Mouse (Mus musculus): ENCODE measurements around the gene Stat4. TPM values are rescaled to one million over a fixed set of nuclear protein-coding genes. Genes with fewer than 3 reads are reported as not detected.

Stat4 gene
- polyA plus RNA-seq, 1 experiment from 2014 or later, result 2.1 TPM

- Histone ChIP-seq H3K4me1 (ENCODE audit: control insufficient read depth, insufficient read depth, low read length) (no peaks in the 10 kb centered on the region), H3K4me3 (ENCODE audit: low read depth, low read length) (no peak overlapping the region)
- 67% methylated on average over 6 of the region's 6 CpGs for WGBS (ENCODE audit: insufficient replicate concordance)
Measured at GRCm38 (mm10) chr1:52100496-52100895, 113.5 kb downstream of the Stat4 start.

GRCm38 (mm10) chr1:52102795-52103194, 115.8 kb downstream of the Stat4 start:
- H3K9me3 ChIP-seq (replicated peaks; ENCODE audit: control insufficient read depth, low read length), result no peaks in the 10 kb centered on the region
- no peak overlapping the region for H3K4me2 ChIP-seq
- no peaks in the 10 kb centered on the region for H3K27me3 ChIP-seq (ENCODE audit: control insufficient read depth, insufficient read depth, low read length)
- no peak overlapping the region for H3K4me3 ChIP-seq (ENCODE audit: low read depth, low read length)
- WGBS (ENCODE audit: insufficient replicate concordance), result 67% methylated on average over 8 of the region's 8 CpGs
- ATAC-seq (replicated peaks; ENCODE audit: insufficient number of reproducible peaks, low FRiP score, low TSS enrichment), result no peak
- no peaks in the 10 kb centered on the region for H3K4me1 ChIP-seq (ENCODE audit: control insufficient read depth, insufficient read depth, low read length)
- no peak overlapping the region for H3K27ac ChIP-seq (ENCODE audit: low read depth, low read length)
- no peaks in the 10 kb centered on the region for H3K36me3 ChIP-seq (ENCODE audit: control insufficient read depth, insufficient read depth, low read length)
- no peak overlapping the region for H3K9ac ChIP-seq (ENCODE audit: low read depth, low read length)

More at GRCm38 (mm10) chr1:52100496-52100895, 113.5 kb downstream of the Stat4 start:
- Histone ChIP-seq H3K27ac (ENCODE audit: low read depth, low read length) (no peak overlapping the region), H3K9me3 (replicated peaks; ENCODE audit: control insufficient read depth, low read length) (no peaks in the 10 kb centered on the region), H3K36me3 (ENCODE audit: control insufficient read depth, insufficient read depth, low read length) (no peaks in the 10 kb centered on the region), H3K9ac (ENCODE audit: low read depth, low read length) (no peak overlapping the region), H3K27me3 (ENCODE audit: control insufficient read depth, insufficient read depth, low read length) (no peaks in the 10 kb centered on the region), H3K4me2 (no peak overlapping the region)
- no peak for ATAC-seq (replicated peaks; ENCODE audit: insufficient number of reproducible peaks, low FRiP score, low TSS enrichment)

- no peaks in the 10 kb centered on the region for H3K27me3 ChIP-seq (ENCODE audit: control insufficient read depth, insufficient read depth, low read length)
- no peak overlapping the region for H3K4me3 ChIP-seq (ENCODE audit: low read depth, low read length)
- no peak overlapping the region for H3K9ac ChIP-seq (ENCODE audit: low read depth, low read length)
- H3K4me2 ChIP-seq, result no peak overlapping the region
- no peak overlapping the region for H3K27ac ChIP-seq (ENCODE audit: low read depth, low read length)
- ATAC-seq (replicated peaks; ENCODE audit: insufficient number of reproducible peaks, low FRiP score, low TSS enrichment), result no peak
- no peaks in the 10 kb centered on the region for H3K4me1 ChIP-seq (ENCODE audit: control insufficient read depth, insufficient read depth, low read length)
- no peaks in the 10 kb centered on the region for H3K9me3 ChIP-seq (replicated peaks; ENCODE audit: control insufficient read depth, low read length)
- WGBS (ENCODE audit: insufficient replicate concordance), result 85% methylated on average over 11 of the region's 11 CpGs
- no peaks in the 10 kb centered on the region for H3K36me3 ChIP-seq (ENCODE audit: control insufficient read depth, insufficient read depth, low read length)
Measured at GRCm38 (mm10) chr1:52107206-52107605, 120.3 kb downstream of the Stat4 start.

- Histone ChIP-seq H3K4me2 (no peak overlapping the region), H3K4me1 (ENCODE audit: control insufficient read depth, insufficient read depth, low read length) (peaks cover 4% of the 10 kb centered on the region; the same call in 1 of the 2 replicates), H3K36me3 (ENCODE audit: control insufficient read depth, insufficient read depth, low read length) (no peaks in the 10 kb centered on the region), H3K4me3 (ENCODE audit: low read depth, low read length) (no peak overlapping the region), H3K27ac (ENCODE audit: low read depth, low read length) (no peak overlapping the region), H3K27me3 (ENCODE audit: control insufficient read depth, insufficient read depth, low read length) (no peaks in the 10 kb centered on the region), H3K9ac (ENCODE audit: low read depth, low read length) (no peak overlapping the region), H3K9me3 (replicated peaks; ENCODE audit: control insufficient read depth, low read length) (no peaks in the 10 kb centered on the region)
- ATAC-seq (replicated peaks; ENCODE audit: insufficient number of reproducible peaks, low FRiP score, low TSS enrichment), result no peak
- 45% methylated on average over 3 of the region's 3 CpGs for WGBS (ENCODE audit: insufficient replicate concordance)
Measured at GRCm38 (mm10) chr1:52111217-52111616, 124.3 kb downstream of the Stat4 start.

- H3K9ac ChIP-seq (ENCODE audit: low read depth, low read length), result no peak overlapping the region
- no peak for ATAC-seq (replicated peaks; ENCODE audit: insufficient number of reproducible peaks, low FRiP score, low TSS enrichment)
- no peaks in the 10 kb centered on the region for H3K27me3 ChIP-seq (ENCODE audit: control insufficient read depth, insufficient read depth, low read length)
- no peak overlapping the region for H3K4me2 ChIP-seq
- no peak overlapping the region for H3K27ac ChIP-seq (ENCODE audit: low read depth, low read length)
- 78% methylated on average over 1 of the region's 1 CpGs for WGBS (ENCODE audit: insufficient replicate concordance)
- H3K4me1 ChIP-seq (ENCODE audit: control insufficient read depth, insufficient read depth, low read length), result peaks cover 4% of the 10 kb centered on the region; the same call in 1 of the 2 replicates
- H3K36me3 ChIP-seq (ENCODE audit: control insufficient read depth, insufficient read depth, low read length), result no peaks in the 10 kb centered on the region
- no peaks in the 10 kb centered on the region for H3K9me3 ChIP-seq (replicated peaks; ENCODE audit: control insufficient read depth, low read length)
- H3K4me3 ChIP-seq (ENCODE audit: low read depth, low read length), result no peak overlapping the region
Measured at GRCm38 (mm10) chr1:52112301-52112700, 125.4 kb downstream of the Stat4 start.

- Histone ChIP-seq H3K4me2 (peak overlapping the region; percentile 78), H3K4me1 (ENCODE audit: control insufficient read depth, insufficient read depth, low read length) (peaks cover 4% of the 10 kb centered on the region; the same call in 1 of the 2 replicates), H3K27ac (ENCODE audit: low read depth, low read length) (peak overlapping the region; percentile 64; the same call in 1 of the 2 replicates), H3K27me3 (ENCODE audit: control insufficient read depth, insufficient read depth, low read length) (no peaks in the 10 kb centered on the region), H3K9ac (ENCODE audit: low read depth, low read length) (peak overlapping the region; percentile 80), H3K36me3 (ENCODE audit: control insufficient read depth, insufficient read depth, low read length) (no peaks in the 10 kb centered on the region), H3K9me3 (replicated peaks; ENCODE audit: control insufficient read depth, low read length) (no peaks in the 10 kb centered on the region), H3K4me3 (ENCODE audit: low read depth, low read length) (peak overlapping the region; percentile 42)
- peak; percentile 8; the same call in 1 of the 2 replicates for ATAC-seq (replicated peaks; ENCODE audit: insufficient number of reproducible peaks, low FRiP score, low TSS enrichment)
- WGBS (ENCODE audit: insufficient replicate concordance), result 23% methylated on average over 7 of the region's 7 CpGs
Measured at GRCm38 (mm10) chr1:52113067-52113665, 126.2 kb downstream of the Stat4 start.

- WGBS (ENCODE audit: insufficient replicate concordance), result under 1% methylated on average over 32 of the region's 32 CpGs
Measured at GRCm38 (mm10) chr1:52113666-52114069, 126.7 kb downstream of the Stat4 start.

GRCm38 (mm10) chr1:52116441-52116840, 129.5 kb downstream of the Stat4 start:
- peaks cover 9% of the 10 kb centered on the region; the same call in 1 of the 2 replicates for H3K4me1 ChIP-seq (ENCODE audit: control insufficient read depth, insufficient read depth, low read length)
- no peak overlapping the region for H3K27ac ChIP-seq (ENCODE audit: low read depth, low read length)
- no peak overlapping the region for H3K9ac ChIP-seq (ENCODE audit: low read depth, low read length)
- 70% methylated on average over 3 of the region's 3 CpGs for WGBS (ENCODE audit: insufficient replicate concordance)
- H3K4me2 ChIP-seq, result no peak overlapping the region
- H3K9me3 ChIP-seq (replicated peaks; ENCODE audit: control insufficient read depth, low read length), result no peaks in the 10 kb centered on the region
- H3K36me3 ChIP-seq (ENCODE audit: control insufficient read depth, insufficient read depth, low read length), result no peaks in the 10 kb centered on the region
- H3K4me3 ChIP-seq (ENCODE audit: low read depth, low read length), result no peak overlapping the region
- ATAC-seq (replicated peaks; ENCODE audit: insufficient number of reproducible peaks, low FRiP score, low TSS enrichment), result no peak
- no peaks in the 10 kb centered on the region for H3K27me3 ChIP-seq (ENCODE audit: control insufficient read depth, insufficient read depth, low read length)

More at GRCm38 (mm10) chr1:52113666-52114069, 126.7 kb downstream of the Stat4 start:
- Histone ChIP-seq H3K27ac (ENCODE audit: low read depth, low read length) (peak overlapping the region; percentile 64; the same call in 1 of the 2 replicates), H3K9ac (ENCODE audit: low read depth, low read length) (peak overlapping the region; percentile 80), H3K4me2 (peak overlapping the region; percentile 78), H3K36me3 (ENCODE audit: control insufficient read depth, insufficient read depth, low read length) (no peaks in the 10 kb centered on the region), H3K4me1 (ENCODE audit: control insufficient read depth, insufficient read depth, low read length) (peaks cover 7% of the 10 kb centered on the region; the same call in 1 of the 2 replicates), H3K4me3 (ENCODE audit: low read depth, low read length) (peak overlapping the region; percentile 42), H3K27me3 (ENCODE audit: control insufficient read depth, insufficient read depth, low read length) (no peaks in the 10 kb centered on the region), H3K9me3 (replicated peaks; ENCODE audit: control insufficient read depth, low read length) (no peaks in the 10 kb centered on the region)
- peak; percentile 93 for ATAC-seq (replicated peaks; ENCODE audit: insufficient number of reproducible peaks, low FRiP score, low TSS enrichment)

GRCm38 (mm10) chr1:52117777-52118176, 130.8 kb downstream of the Stat4 start:
- Histone ChIP-seq H3K4me1 (ENCODE audit: control insufficient read depth, insufficient read depth, low read length) (peaks cover 9% of the 10 kb centered on the region; the same call in 1 of the 2 replicates), H3K9me3 (replicated peaks; ENCODE audit: control insufficient read depth, low read length) (no peaks in the 10 kb centered on the region), H3K36me3 (ENCODE audit: control insufficient read depth, insufficient read depth, low read length) (no peaks in the 10 kb centered on the region), H3K4me2 (no peak overlapping the region), H3K27me3 (ENCODE audit: control insufficient read depth, insufficient read depth, low read length) (no peaks in the 10 kb centered on the region), H3K4me3 (ENCODE audit: low read depth, low read length) (no peak overlapping the region), H3K27ac (ENCODE audit: low read depth, low read length) (no peak overlapping the region), H3K9ac (ENCODE audit: low read depth, low read length) (no peak overlapping the region)
- 74% methylated on average over 1 of the region's 1 CpGs for WGBS (ENCODE audit: insufficient replicate concordance)
- no peak for ATAC-seq (replicated peaks; ENCODE audit: insufficient number of reproducible peaks, low FRiP score, low TSS enrichment)
